Mouse (Mus musculus): ENCODE measurements around the gene Myoz1. TPM values are rescaled to one million over a fixed set of nuclear protein-coding genes. Genes with fewer than 3 reads are reported as not detected.
"Not testable (repeated sequence)": the region's sequence is repeated elsewhere in the genome, so short reads cannot be mapped to it uniquely, and the experiment has no call there.

Gene Myoz1
- total RNA-seq (2021) = not detected
- long read RNA-seq, experiment 1 = 0 reads
- long read RNA-seq, experiment 2 = 0 reads

DNA sequence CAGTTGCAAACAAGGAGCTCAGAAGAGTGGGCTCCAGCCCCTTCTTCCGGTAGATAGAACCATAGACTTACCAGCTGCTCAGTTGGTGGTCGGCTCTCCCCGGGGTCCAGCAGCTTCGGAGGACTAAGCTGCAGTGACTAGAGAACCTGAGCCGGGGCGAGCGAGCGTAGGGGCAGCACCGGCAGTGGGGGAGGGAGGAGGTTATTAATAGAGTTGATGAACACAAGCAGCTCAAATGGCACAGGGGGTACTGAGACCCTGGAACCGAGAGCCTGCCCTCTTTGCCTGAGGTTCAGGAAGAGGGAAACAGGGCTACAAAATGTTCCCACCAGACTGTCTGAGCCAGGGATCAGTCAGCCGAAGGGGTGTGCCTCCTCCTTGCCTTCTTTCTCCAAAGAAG lies at the start of gene Myoz1:
TSS of gene Myoz1 (minus strand) at position 180 of the 400 bp plus-strand sequence.
- H3K27ac ChIP-seq = no peak within 1 kb of the TSS
- DNase-seq (ENCODE audit: extremely low spot score in 1 of 2, low spot score in 2 of 2) = no peak
- intact Hi-C loops (cut with DNase I) = no loop called here
- no peak for TF ChIP-seq CTCF (IDR thresholded peaks at IDR 0.05)
- no peak within 1 kb of the TSS for H3K4me3 ChIP-seq

DNA sequence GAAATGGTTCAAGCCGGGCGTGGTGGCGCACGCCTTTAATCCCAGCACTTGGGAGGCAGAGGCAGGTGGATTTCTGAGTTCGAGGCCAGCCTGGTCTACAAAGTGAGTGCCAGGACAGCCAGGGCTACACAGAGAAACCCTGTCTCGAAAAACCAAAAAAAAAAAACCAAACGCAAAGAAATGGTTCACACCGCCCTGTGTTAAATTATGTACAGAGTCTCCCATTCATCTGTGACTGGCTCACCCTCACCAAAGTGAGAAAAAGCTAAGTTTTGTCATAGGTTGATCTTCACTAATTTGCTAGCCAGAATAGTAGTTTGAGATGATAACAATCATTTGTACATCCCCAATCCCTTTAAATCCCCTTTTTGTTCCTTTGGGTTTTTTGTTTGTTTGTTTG lies 47.1 kb upstream of the Myoz1 start:
- intact Hi-C loops (cut with DNase I); DNase-seq (ENCODE audit: extremely low spot score in 1 of 2, low spot score in 2 of 2): not testable (repeated sequence)
- peak overlapping the region; percentile 90 for H3K4me3 ChIP-seq
- H3K27ac ChIP-seq = peak overlapping the region; percentile 91; the same call in 1 of the 2 replicates

DNA sequence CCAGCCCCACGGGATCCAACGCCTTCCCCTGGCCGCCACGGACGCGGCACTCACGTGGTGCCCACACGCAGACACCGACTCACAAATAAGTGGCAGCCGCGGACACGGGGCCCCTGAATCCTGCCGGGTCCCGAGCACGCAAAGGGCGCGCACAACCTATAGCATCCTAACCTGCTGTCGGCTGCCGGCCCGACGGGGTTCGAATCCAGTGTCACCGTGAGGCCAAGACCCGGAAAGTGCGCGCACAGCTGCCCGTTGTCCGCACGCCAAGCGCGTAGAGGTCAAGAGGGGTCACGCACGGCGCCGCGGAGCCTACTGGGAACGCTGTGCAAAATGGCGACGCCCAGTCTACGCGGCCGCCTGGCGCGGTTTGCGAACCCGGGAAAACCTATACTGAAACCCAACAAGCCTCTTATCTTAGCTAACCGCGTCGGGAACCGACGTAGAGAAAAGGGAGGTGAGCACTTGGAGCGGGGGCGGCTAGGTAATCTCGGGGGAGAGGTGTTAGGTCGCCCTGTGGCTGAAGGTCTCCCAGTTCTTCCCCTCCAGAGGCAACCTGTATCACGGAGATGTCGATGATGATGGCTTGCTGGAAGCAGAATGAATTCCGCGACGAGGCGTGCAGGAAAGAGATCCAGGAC lies 46.5 kb upstream of the Myoz1 start, which contains the start of gene Chchd1:
TSS of gene Chchd1 (plus strand) at position 266 of the 641 bp plus-strand sequence.
- intact Hi-C loops (cut with DNase I) = no loop called here
- DNase-seq (ENCODE audit: extremely low spot score in 1 of 2, low spot score in 2 of 2) = peak; percentile 91 to 93
- peak within 1 kb of the TSS; percentile 91 for H3K27ac ChIP-seq
- no peak for TF ChIP-seq CTCF (IDR thresholded peaks at IDR 0.05)
- peak within 1 kb of the TSS; percentile 90 for H3K4me3 ChIP-seq

DNA sequence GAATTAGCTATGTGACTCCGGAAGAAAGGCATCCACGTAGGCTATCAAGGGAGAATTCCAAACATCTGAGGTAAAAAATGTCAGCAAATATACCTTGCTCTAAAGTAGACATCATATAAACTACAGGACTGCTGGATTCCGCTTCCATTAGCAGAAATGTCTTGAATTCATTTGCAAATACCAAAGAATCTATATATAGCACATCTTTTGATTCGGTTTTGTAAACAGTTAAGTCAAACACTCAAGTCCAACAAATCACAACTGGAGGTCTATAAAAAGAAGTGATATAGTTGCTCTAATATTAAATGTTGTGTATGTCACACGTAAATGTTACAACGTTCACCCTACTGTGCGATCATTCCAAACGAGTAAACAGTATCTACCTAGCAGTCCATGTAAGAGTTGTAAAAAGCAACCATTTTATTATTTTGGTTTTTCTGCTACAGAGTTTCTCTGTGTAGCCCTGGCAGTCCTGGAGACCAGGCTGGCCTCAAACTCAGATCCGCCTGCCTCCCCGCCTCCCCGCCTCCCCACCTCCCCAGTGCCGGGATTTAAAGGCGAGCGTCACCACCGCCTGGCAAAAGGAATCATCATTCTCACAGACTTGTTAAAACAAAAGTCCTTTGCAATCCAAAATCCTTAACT lies 45.9 kb upstream of the Myoz1 start:
- intact Hi-C loops (cut with DNase I) = no loop called here
- Histone ChIP-seq H3K4me3 (peak overlapping the region; percentile 90), H3K27ac (peak overlapping the region; percentile 91)
- TF ChIP-seq CTCF (IDR thresholded peaks at IDR 0.05) = no peak
- DNase-seq (ENCODE audit: extremely low spot score in 1 of 2, low spot score in 2 of 2) = no peak

DNA sequence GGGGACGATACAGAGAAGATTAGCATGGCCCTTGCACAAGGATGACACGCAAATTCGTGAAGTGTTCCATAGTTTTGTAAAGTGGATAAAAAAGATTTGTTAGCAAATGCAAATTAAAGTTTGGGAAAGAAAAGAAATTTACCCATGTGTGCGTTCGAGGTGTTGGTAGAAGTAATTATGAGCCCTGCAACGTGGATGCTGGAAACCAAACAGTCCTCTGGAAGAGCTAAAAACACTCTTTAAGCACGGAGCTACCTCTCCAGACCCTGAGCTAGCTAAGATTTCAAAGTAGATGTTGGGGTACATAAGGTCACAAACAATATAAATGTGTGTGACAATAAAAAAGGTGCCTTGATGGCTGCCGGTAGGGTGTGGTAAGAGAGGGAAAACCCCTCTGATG lies 45.2 kb upstream of the Myoz1 start:
- Histone ChIP-seq H3K27ac (no peak overlapping the region; the same call in 1 of the 2 replicates), H3K4me3 (peak overlapping the region; percentile 90)
- intact Hi-C loops (cut with DNase I) = no loop called here
- no peak for TF ChIP-seq CTCF (IDR thresholded peaks at IDR 0.05)
- DNase-seq (ENCODE audit: extremely low spot score in 1 of 2, low spot score in 2 of 2) = no peak

DNA sequence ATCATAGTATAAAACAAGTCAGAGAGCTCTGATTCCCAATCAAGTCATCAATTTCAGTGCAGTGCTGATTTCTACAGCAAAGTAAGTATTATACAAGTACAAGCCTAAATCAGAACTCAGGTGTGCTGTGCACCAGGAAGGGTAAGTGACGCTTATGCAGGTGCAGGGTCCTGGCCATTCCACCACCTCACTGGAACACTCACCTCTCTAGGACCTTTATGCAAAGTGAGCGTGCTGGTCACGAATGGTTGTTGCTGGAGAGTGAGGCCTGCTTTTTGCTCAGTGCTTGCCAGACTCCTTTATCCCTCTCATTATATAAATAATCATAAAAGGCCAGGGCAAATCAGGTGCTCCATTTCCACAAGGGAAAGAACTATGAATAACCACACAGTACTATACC lies 44.0 kb upstream of the Myoz1 start:
- no peak for TF ChIP-seq CTCF (IDR thresholded peaks at IDR 0.05)
- no peak for DNase-seq (ENCODE audit: extremely low spot score in 1 of 2, low spot score in 2 of 2)
- intact Hi-C loops (cut with DNase I) = no loop called here
- Histone ChIP-seq H3K27ac (no peak overlapping the region), H3K4me3 (no peak overlapping the region)

DNA sequence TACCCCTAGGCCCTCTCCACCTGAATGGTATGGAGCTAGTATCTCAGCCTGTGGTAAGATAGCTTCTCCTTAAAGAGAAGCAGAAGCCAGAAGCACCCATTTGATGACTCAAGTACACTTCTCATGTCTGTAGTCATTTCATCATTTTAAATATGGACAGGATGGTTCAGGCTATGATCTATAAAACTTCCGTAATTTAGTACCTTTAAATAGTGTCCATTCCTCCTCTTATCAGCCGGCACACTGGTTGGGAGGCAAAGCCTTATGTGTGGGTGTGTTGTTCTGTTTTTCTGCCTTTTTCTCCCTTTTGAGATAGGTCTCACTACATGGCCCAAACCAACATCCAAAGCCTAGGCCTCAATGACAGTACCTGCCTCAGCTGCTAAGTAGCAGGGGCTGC lies 42.2 kb upstream of the Myoz1 start:
- H3K4me3 ChIP-seq = peak overlapping the region; percentile 99
- no peak for TF ChIP-seq CTCF (IDR thresholded peaks at IDR 0.05)
- H3K27ac ChIP-seq = no peak overlapping the region
- no peak for DNase-seq (ENCODE audit: extremely low spot score in 1 of 2, low spot score in 2 of 2)
- intact Hi-C loops (cut with DNase I) = no loop called here

DNA sequence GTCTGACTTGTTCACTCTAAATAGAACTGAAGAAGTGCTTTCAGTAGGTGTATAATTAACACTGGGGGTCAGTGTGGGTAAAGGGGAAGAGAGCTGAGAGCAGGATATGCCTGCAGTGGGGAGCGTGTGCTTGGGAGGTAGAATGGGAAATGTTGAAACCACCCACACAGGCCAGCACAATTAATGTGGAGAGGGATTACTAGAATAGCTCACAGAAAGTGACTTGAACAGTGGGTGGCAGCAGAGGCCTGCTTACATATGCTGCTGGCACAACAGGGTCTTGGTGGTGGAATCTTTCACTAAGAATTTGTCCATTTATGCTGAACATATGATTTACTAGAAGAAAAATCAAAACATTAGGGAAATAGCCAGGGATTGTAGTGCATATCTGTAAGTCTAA lies 40.6 kb upstream of the Myoz1 start:
- Histone ChIP-seq H3K27ac (peak overlapping the region; percentile 59), H3K4me3 (peak overlapping the region; percentile 99)
- TF ChIP-seq CTCF (IDR thresholded peaks at IDR 0.05) = peak; percentile 57
- intact Hi-C loops (cut with DNase I) = no loop called here
- DNase-seq (ENCODE audit: extremely low spot score in 1 of 2, low spot score in 2 of 2) = peak; percentile 48 to 55

DNA sequence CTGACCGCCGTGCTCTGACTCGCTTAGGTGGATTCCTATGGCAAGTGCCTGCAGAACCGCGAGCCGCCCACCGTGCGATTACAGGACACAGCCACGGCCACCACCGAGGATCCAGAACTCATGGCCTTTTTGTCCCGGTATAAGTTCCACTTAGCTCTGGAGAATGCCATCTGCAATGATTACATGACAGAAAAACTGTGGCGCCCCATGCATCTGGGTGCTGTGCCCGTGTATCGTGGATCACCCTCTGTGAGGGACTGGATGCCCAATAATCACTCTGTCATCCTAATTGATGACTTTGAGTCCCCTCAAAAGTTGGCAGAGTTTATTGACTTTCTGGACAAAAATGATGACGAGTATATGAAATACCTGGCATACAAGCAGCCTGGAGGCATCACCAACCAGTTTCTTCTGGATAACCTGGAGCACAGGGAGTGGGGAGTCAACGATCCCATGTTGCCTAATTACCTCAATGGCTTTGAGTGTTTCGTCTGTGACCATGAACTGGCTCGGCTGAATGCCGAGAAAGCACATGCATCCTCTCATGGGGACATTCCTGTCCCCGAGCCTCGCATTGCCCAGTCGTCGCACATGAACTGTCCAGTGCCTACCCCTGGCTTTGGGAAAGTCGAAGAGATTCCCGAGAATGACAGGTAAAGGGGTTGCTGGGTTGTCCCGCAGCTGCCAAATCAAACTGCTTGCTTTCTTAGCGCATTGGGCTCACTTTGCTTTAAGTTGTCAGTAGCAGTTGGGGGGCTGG lies 39.6 kb upstream of the Myoz1 start:
- intact Hi-C loops (cut with DNase I) = no loop called here
- no peak for DNase-seq (ENCODE audit: extremely low spot score in 1 of 2, low spot score in 2 of 2)
- TF ChIP-seq CTCF (IDR thresholded peaks at IDR 0.05) = no peak
- peak overlapping the region; percentile 99 for H3K4me3 ChIP-seq
- H3K27ac ChIP-seq = peak overlapping the region; percentile 99

DNA sequence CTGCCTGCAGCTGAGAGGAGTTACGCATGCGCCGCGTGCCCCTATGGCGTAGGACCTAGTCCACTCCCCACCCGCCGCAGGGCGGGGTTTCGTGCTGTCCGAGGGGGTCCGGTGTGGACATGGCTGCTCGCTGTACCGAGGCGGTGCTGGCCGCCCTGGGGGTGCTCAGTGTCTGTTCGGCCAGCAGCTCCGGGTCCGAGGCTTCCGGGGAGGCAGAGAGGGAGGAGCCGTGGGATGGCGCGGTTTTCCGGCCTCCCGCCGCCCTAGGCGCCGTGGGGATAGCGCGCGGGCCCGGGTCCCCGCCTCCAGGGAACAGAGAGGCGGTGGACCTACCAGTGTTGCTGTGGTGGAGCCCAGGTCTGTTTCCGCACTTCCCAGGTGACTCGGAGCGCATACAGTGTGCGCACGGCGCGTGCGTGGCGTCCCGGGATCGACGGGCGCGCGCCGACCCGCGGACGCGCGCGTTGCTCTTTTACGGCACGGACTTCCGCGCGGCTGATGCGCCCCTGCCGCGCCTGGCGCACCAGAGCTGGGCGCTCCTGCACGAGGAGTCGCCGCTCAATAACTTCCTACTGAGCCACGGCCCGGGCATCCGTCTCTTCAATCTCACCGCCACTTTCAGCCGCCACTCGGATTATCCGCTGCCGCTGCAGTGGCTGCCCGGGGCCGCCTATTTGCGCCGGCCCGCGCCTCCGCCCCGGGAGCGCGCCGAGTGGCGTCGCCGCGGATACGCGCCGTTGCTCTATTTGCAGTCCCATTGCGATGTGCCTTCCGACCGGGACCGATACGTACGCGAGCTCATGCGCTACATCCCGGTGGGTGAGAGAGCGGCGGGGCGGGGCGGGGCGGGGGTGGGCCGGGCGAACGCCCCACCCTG lies 38.8 kb upstream of the Myoz1 start, which contains the start of gene Fut11:
TSS of gene Fut11 (plus strand) at position 85 of the 877 bp plus-strand sequence.
- TF ChIP-seq CTCF (IDR thresholded peaks at IDR 0.05) = no peak
- H3K4me3 ChIP-seq = peak within 1 kb of the TSS; percentile 99
- intact Hi-C loops (cut with DNase I) = no loop called here
- DNase-seq (ENCODE audit: extremely low spot score in 1 of 2, low spot score in 2 of 2) = peak; percentile 81 to 84
- peak within 1 kb of the TSS; percentile 99 for H3K27ac ChIP-seq

DNA sequence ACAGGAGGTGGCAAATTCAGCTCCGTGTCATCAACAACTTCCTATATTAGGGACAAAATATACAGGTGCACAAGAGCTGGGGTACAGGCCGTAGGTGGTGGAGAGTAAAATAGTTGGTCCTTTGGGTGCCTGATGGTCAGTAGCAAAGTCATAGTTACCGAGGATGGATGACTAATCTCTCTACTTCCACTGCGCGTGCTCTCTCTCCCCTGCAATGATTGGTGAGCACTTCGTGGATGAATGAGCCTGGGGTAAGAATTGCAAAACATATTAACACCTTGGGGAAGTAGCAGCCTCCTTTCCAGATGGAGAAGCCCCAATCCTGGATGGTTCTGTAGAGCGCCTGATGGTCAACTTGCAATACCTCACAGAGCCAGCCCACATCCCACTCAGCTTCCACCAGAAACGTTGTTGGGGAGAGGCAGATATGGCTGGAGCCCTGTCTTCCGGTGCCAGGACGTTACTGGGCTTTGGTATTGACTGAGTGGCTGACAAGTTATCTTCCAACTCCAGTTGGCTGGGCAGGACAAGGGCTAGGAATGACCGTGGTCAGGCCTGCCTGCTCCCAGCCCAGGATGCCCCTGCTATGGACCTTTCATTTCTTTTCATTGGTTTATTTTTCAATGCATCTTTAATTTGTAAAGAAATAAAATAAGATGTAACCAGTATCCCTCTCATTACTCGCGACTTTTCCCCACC lies 38.0 kb upstream of the Myoz1 start:
- Histone ChIP-seq H3K27ac (peak overlapping the region; percentile 99), H3K4me3 (peak overlapping the region; percentile 99)
- intact Hi-C loops (cut with DNase I) = no loop called here
- TF ChIP-seq CTCF (IDR thresholded peaks at IDR 0.05) = no peak
- no peak for DNase-seq (ENCODE audit: extremely low spot score in 1 of 2, low spot score in 2 of 2)

All from left cerebral cortex, adult 2 months (tissue).